Mouse (Mus musculus) retina, postnatal 7 days (tissue): ENCODE results near the gene Ifnar1.
A peak's percentile ranks its signal among the peaks of the same experiment; 100 is the strongest.

Experiments used
- DNase-seq: peaks from one replicate; pipeline ENCODE4 v3.0.0-alpha.2; 2012; ENCODE audit warnings: low read depth, low spot score

Ifnar1 gene

DNA sequence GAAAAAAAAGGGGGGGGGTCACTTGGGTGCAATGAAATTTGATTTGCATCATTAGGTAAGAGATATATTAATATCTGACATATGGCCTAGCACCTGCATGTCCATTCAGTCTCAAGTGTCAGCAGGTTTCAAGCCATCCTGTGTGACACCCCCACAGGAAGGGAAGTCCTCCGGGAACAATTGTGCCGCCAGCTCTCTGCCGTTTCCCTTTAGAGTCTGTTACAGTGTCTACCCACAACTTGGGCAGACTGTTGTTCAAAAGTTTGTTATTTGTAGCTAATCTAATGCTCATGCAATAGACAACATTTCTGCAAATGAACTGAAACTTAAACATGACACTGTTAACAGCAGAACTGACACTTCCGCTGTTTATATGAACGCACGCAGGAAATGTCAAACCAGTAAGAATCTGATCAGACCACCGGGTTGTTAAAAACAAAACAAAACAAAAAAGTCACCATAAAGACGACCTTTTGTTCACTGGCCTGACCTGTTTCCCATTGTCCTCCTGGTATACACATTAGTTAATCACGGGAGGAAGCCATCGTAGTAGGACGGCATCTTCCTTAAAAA, 23.9 kb upstream of the Ifnar1 start:
- no peak for DNase-seq

DNA sequence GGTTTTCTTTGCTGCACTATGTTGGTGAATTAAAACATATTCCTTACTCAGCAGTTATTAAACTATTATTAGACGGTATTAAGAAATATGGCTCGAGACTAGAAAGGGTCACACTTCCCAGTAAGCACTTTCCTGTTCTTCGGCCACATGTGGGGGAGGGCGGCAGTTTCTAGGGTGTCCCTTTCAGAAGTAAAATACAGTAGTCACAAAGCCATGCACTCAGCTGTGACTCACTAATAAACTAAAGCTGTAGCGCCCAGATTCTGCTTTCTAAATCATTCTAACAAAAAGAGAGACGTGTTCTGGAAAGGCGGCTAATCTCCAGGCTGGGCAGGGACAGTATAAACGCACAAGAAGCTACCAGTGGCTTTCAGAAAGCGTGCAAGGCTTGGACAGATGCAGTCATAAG, 23.3 kb upstream of the Ifnar1 start:
- DNase-seq = no peak

DNA sequence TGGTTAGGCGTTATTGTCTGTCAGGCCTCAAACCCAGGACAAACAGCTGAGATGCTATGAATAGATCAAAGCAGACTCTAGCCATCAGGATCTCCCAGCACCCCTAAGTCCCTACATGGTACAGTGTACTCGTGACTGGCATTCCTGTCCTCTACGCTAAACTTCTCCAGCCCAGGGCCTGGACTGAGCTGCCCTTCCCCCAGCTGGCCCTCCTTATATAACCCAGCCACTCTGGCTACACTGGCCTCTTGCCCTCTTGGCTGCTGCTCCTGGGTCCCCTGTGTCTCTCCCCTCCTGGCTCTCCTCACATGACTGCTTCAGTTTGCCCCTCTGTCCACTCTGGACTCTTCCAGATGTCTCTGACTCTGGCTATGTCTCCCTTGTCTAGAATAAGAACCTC, 22.4 kb upstream of the Ifnar1 start:
- no peak for DNase-seq

DNA sequence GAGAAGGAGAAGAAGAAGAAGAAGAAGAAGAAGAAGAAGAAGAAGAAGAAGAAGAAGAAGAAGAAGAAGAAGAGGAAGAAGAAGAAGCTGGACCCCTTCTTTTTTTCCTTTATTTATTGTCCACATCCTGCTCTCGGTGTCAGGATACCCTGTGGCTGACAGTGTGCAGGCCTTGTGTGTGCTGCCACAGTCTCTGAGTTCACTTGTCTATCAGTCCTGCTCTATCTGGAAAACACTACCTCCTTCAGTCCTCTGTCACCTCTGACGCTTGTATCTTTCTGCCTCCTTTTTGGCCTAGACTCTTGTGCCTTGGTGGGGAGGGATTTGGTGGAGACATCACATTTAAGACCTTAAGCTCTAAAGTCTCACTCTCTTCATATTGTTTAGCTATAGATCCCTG, 21.6 kb upstream of the Ifnar1 start:
- no peak for DNase-seq

DNA sequence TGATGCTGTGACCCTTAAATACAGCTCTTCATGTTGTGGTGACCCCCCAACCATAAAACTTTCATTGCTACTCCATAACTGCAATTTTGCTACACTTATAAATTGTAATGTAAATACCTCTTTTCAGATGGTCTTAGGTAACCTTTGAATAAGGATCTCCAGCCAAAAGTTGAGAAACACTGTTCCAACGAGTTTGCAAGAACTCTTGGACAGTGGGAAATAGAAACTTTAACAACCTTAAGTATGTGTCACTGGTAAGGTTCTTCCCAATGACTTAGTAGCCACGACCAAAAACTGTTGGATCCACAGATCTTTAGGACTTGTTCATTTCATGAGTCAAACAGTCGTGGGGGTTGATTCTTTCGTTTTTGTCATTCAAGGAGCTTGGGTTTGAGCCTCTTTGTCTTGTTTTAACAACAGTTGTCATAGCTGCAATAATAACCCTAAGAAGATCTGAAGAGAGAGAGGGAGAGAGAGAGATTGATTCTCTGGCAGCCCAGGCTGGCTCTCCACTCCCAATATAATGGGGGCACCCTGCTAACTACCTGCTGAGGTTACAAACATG, 21.1 kb upstream of the Ifnar1 start:
- no peak for DNase-seq

DNA sequence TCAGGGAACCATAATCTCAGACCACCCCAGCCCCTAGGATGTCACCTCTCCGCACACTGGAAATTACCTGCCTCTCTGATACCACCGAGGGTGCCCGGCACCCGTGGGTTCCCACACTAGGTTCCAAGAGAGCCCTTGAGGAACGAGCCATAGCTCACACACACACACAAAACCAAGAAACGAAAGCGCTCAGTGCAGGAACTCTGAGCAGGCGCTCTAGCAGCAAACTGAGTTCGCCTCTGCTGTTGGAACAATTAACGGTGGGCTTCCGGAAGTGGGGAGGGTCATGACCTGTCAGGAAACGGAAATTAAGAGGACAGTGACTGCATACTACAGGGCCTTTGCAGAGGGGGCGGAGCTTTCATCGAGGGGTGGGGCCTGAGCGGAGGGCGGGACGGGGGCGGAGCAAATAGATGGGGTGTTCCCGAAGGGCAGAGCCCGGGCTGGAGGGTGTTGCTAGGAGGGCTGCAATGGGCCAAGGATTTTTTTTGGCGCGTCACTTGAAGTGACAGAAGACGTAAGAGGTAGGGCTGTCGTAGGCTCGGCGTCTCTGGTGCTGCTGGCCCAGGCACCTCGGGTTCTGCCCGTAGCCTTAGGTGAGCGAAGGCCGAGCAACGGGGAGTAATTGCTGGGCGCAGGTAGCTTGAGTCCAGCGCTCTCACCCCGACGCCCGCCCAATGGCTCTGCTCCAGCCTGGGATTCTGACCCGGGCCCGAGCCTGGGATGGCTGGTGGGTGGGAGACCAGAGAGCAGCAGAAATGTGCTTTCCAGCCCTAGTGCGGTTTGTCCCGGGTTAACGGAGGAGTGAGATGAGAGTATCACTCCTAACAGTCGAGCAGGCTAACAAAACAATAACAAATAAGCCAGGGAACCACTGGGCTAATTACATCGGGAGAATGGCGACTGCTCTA, 20.2 kb upstream of the Ifnar1 start:
- DNase-seq = peak; percentile 82

DNA sequence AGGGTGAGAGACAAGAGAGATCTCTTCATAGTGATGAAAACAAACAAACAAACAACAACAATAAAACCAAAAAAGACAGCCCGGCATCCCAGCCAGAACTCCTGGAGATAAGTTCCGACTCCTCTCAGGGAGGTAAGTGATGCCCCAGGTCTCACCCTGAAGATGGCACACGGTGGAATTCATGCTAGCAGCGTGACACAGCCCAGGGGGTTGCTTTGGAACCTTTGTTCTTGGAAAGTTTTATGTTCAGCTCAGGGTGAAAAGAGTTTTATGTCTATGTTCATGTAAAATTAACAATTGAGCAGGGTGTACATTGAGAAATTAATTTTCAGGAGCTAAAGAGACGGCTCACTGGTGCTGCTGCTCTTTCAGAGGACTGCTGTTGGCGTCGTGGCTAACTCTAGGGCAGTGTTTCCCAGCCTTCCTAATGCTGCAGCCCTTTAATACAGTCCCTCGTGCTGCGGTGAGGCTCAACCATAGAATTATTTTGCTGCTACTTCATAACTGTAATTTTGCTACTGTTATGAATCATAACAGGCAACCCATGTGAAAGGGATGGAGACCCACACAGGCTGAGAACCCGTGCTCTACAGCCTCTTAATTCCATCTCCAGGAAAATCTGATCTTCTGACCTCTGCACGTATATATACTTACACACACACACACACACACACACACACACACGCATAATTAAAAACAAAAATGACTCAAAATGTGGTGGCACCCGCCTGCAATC, 19.4 kb upstream of the Ifnar1 start:
- DNase-seq = no peak

DNA sequence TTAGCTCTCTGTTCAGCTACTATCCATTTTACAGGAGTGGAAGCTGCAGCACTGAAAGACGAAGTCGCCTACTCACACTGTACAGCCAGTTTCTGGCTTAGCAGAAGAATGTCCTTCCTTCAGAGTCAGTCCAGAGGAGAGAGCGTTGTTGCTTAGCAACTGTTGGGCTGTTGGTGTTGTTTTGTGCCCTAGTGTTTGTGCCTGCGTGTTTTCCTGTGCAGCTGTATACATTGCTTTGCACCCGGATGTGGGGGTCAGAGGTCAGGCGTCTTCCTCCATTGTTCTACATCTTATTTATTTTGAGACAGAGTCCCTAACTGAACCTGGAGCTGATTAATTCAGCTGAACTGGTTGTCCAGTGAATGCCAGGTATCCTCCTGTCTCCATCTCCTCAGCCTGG, 18.5 kb upstream of the Ifnar1 start:
- DNase-seq = no peak

DNA sequence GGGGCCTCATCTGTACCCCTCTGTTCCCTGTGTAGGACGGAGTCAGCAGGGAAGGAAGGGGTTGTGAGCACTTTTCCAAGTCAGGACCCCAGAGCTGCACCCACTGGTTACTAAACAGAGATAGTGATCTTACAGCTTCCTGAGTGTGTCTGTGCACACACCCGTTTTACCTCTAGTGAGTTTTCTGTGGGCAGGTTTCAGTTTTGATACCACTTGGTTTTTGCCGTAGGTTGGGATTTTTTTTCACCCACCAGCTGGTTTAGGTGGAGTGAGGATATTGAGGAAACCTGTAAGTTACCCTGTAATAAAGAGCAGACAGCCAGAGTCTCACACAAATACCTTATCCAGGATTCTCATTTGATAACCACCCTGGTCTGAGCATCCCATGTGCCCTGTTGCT, 14.6 kb upstream of the Ifnar1 start:
- no peak for DNase-seq

DNA sequence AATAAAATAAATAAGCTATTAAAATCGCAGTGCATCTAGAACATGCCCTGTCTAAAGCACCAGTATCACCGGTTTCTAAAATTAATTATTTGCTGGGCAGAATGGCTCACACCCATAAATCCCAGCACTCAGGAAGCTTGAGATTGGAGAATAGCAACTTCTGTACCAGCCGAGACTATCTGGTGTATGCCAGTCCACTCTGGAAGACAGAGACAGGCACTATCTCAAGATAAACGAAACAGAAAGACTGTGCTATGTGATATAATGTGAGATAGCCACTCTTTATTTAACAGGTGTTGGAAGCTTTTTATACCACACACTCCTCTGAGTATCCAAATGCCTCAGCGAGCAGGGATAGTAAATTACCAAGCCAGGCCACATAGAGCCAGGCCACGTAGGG, 13.6 kb upstream of the Ifnar1 start:
- no peak for DNase-seq

DNA sequence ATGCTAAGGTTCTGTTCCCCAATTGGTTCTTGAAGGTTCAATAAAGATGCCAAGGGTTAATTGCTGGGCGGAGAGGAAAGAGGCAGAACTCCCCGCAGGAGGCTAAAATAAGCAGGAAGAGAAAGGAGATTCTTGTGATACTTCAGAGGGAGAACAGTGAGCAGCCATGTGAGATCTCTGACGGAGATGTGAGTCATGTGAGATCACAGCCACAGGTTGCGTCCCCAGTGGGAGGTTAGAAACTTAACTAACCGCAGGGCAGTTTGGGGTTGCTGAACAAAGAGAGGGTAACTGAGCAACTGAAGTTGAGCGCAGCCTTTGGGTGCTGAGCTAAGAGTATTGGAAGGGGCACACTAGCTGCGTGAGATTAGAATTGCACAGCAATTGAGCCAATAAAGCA, 9.3 kb upstream of the Ifnar1 start:
- DNase-seq = no peak

DNA sequence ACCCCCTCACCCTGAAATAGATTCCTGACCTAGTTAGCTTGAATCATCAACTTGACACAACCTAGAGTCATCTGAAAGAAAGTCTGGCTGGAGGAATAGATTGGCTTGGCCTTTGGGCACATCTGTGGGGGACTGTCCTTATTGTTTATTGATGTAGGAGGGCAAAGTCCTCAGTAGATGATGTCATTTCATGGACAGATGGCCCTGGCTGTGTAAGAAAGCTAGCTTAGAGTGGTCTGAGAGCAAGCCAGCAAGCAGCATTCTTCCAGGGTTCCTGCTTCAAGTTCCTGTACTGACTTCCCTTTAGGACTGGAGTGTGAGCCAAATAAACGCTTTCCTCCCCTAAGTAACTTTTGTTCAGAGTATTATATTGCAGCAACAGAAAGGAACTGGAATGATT, 7.0 kb upstream of the Ifnar1 start:
- no peak for DNase-seq

DNA sequence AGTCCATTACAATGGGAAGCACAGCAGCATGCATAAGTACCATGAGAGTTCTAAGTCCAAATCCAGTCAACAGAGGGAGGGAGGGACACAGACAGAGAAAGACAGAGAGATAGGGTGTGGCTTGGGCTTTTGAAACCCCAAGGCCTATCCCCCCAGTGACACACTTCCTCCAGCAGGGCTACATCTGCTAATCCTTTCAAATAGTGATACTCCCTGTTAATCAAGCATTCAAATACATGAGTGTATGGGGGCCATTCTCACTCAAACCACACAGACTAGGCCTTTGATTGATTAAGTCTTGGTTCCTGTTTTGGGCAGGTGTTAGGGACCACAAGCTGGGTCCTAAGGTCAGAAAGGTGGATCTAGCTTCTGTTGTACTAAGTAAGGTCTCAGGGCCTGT, 4.5 kb upstream of the Ifnar1 start:
- DNase-seq = no peak

DNA sequence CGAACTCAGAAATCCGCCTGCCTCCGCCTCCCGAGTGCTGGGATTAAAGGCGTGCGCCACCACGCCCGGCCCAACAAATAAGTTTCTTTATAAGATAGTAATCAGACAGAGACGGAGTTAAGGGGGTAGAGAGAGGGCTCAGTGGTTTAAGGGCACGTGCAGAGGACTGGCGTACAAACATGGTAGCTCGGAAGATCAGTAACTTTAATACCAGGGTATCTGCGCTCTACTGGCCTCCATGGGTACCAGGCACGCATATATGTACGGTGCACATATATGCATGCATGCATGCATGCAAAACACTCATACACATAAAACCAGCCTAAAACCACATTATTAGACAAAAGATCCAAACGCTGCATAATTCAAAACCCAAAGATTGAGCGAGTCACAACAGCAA, 651 bp upstream of the Ifnar1 start:
- no peak for DNase-seq

DNA sequence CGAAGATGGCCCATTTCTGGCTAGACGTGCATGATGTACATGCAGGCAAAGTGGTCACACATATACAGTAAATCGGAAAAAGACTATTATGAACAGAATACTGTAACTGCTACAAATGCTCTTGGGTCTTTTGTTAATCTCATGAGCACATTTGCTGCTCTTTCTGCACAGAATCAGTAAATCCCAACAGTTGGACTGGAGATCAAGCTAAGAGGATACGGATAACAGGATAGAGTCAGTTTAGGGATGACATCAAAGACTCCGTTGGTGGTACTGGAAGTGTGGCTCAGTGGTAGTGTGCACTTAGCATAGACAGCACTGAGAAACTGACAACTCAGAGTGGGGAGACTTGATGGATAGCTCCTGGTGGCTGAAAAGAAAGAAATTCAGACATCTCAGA, 803 bp downstream of the Ifnar1 start:
- peak; percentile 4 for DNase-seq

DNA sequence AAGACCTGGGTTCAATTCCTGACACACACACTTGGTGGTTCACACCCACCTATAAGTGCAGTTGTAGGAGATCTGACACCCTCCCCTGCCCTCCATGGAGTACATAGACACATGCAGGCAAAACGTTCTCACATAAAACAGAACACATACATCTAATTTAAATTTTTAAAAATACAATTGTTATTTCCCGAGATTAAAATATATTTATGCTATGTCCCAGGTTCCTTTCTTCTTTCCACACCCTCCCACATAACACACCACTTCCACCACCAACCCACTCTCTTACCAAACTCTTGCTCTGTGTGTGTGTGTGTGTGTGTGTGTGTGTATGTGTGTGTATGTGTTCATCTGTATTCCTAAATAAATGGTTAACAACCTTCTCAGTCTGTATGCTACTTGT, 3.0 kb downstream of the Ifnar1 start:
- DNase-seq = no peak

DNA sequence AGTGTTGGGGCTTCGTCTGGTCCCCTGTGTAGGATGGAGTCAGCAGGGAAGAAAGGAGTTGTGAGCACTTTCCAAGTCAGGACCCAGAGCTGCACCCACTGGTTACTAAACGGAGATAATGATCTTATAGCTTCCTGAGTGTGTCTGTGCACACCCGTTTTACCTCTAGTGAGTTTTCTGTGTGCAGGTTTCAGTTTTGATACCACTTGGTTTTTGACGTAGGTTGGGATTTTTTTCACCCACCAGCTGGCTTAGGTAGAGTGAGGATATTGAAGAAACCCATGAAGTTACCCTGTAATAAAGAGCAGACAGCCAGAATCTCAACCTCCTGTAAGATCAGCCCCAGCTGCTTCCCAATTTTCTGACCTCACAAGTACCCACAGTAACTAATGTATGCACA, 5.9 kb downstream of the Ifnar1 start:
- no peak for DNase-seq

DNA sequence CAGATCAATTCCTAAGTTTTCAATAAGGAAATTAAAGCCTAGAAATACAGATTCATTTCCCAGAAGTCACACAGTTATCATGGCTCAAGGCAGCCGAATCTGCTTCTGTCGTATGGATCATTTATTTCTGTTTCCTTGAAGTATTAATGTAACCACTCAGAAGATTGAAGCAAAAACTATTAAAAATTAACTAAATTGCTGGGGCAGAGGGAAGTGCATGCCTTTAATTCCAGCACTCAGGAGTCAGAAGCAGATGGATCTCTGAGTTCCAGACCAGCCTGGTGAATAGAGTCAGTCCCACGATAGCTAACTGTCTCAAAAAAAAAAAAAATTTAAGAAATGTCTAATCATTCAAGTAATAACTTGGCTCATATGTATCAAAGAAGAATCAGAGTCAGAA, 6.4 kb downstream of the Ifnar1 start:
- DNase-seq = no peak

DNA sequence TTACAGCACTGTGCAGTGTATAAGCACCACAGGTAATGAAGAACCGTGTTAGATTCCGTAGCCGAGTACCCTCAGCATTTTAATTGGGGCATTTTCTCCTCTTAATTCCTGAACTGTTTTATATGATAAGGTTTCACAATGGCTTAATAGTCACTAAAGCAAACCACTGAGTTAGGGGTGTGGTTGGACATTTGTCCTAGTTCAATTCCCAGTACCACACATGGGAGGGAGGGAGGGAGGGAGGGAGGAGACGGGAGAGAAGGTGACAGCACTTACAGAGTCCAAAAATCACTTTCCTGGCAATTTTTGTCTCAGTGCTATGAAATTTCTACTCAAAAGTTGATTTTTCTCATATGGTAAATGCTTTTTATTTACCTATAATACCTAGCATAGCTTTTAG, 10.5 kb downstream of the Ifnar1 start:
- DNase-seq = no peak

DNA sequence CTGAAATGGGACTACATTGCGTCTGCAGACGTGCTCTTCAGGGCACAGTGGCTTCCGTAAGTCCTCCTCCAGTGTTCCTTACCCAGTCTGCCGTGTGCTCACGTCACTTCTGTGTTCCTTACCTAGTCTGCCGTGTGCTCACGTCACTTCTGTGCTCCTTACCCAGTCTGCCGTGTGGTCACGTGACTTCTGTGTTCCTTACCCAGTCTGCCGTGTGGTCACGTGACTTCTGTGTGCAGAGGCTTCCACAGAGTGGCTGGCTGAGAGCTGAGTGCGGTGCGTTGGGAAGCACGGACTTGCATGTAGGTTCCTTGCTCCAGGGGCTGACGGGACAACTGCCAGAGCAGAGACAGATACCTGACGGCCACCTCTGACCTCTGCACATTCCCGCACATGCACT, 11.2 kb downstream of the Ifnar1 start:
- DNase-seq = no peak

DNA sequence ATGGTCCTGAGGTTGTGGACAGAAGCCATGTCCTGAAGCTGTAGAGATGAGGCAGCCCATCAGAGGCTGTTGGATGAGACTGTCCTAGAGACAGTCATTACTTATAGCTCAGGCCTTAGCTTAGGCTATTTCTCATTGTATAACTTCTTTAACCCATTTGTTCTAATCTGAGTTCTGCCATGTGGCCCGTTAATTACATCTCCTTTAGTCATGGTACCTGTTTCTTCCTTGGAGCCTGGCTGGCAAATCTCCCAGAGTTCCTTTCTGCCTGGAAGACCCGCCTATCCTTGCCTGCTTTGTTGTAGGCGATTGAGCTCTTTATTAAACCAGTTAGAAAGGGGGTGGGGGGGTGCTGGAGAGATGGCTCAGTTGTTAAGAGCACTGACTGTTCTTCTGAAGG, 11.7 kb downstream of the Ifnar1 start:
- no peak for DNase-seq

DNA sequence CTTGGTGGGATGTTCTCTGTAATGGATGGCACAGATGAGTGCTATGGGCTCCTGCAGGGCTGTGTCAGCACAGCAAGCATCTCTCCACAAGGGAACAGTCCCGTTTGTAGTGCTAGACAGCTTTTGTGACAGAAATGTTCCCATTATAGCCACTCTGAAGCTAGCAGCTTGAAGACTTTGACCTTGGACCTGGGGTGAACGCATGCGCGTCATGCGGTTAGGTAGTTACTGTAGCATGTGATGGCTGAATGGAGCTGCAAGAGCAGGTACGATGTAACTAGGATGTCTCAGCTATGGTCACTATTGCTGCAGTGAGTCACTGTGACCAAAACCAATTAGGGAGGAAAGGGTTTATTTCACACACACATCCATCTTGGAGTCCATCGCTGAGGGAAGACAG, 13.0 kb downstream of the Ifnar1 start:
- DNase-seq = no peak

DNA sequence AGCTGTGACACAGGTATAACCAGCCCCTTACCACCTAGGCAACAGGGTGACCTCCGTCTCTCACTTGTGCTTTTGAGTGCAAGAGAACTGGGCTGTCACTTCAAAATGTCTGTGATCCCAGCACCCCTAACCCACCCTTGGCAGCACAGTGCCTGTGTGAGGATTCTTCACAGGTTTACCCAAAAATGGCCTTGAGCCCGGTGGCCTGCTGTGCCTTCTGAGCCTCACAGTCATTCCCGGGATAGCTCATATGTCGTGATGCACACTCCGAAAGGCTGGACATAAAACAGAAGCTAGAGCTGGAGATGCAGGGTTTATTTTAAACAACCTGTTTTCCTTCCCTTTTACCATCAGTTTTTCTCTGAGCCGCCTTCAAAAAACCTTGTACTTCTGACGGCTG, 19.7 kb downstream of the Ifnar1 start:
- no peak for DNase-seq
